Mouse (Mus musculus) brown adipose tissue, adult 24 weeks (tissue): ENCODE data around the gene Lce1c. TPM values are rescaled to one million over a fixed set of nuclear protein-coding genes. Genes with fewer than 3 reads are reported as not detected.

Experiments used
- polyA plus RNA-seq: library from polyadenylated mRNA; stranded (reverse); fragments of >200 nt; gene quantifications from 2 replicates; pipeline ENCODE4 v1.2.4, GENCODE M21; 2012; ENCODE audit not compliant: missing spikeins, insufficient read depth, insufficient read length

Gene Lce1c
- polyA plus RNA-seq, 1 experiment: not detected

Other genes starting within 250 kb of the Lce1c start
- 31.8 and 35.2 TPM in 2 replicates for gene Gm9774, start 249.8 kb upstream of the Lce1c start, polyA plus RNA-seq
- gene Sprr2k, start 246.7 kb upstream of the Lce1c start, polyA plus RNA-seq: not detected in 2 replicates
- gene Sprr1b, start 240.5 kb upstream of the Lce1c start, polyA plus RNA-seq: not detected in 2 replicates
- not detected in 2 replicates for gene Sprr3, start 220.5 kb upstream of the Lce1c start, polyA plus RNA-seq
- gene Sprr1a, start 193.4 kb upstream of the Lce1c start, polyA plus RNA-seq: not detected in 2 replicates
- gene Sprr4, start 178.8 kb upstream of the Lce1c start, polyA plus RNA-seq: not detected in 2 replicates
- not detected in 2 replicates for gene 2310046K23Rik, start 144.7 kb upstream of the Lce1c start, polyA plus RNA-seq
- not detected in 2 replicates for gene Ivl, start 105.5 kb upstream of the Lce1c start, polyA plus RNA-seq
- not detected in 2 replicates for gene Smcp, start 90.2 kb upstream of the Lce1c start, polyA plus RNA-seq
- not detected in 2 replicates for gene 2210017I01Rik, start 71.8 kb upstream of the Lce1c start, polyA plus RNA-seq
- not detected in 2 replicates for gene Lce6a, start 57.6 kb upstream of the Lce1c start, polyA plus RNA-seq
- gene Lce1a1, start 30.9 kb upstream of the Lce1c start, polyA plus RNA-seq: not detected in 2 replicates
- not detected in 2 replicates for gene Lce1b, start 22.3 kb upstream of the Lce1c start, polyA plus RNA-seq
- gene Lce1a2, start 8.9 kb upstream of the Lce1c start, polyA plus RNA-seq: not detected in 2 replicates
- gene Lce1d, start 8.0 kb downstream of the Lce1c start, polyA plus RNA-seq: not detected in 2 replicates
- not detected in 2 replicates for gene Lce1e, start 29.8 kb downstream of the Lce1c start, polyA plus RNA-seq
- gene Lce1f, start 41.1 kb downstream of the Lce1c start, polyA plus RNA-seq: not detected in 2 replicates
- gene Gm38119, start 59.8 kb downstream of the Lce1c start, polyA plus RNA-seq: not detected in 2 replicates
- not detected in 2 replicates for gene Lce1g, start 73.1 kb downstream of the Lce1c start, polyA plus RNA-seq
- gene Lce1h, start 85.8 kb downstream of the Lce1c start, polyA plus RNA-seq: not detected in 2 replicates
- gene Lce1i, start 99.7 kb downstream of the Lce1c start, polyA plus RNA-seq: not detected in 2 replicates
- gene Lce1j, start 111.3 kb downstream of the Lce1c start, polyA plus RNA-seq: not detected in 2 replicates
- not detected in 2 replicates for gene Lce1k, start 128.6 kb downstream of the Lce1c start, polyA plus RNA-seq
- gene Kprp, start 148.0 kb downstream of the Lce1c start, polyA plus RNA-seq: not detected in 2 replicates
- not detected in 2 replicates for gene Lce1l, start 172.0 kb downstream of the Lce1c start, polyA plus RNA-seq
- not detected in 2 replicates for gene 2310050C09Rik, start 191.0 kb downstream of the Lce1c start, polyA plus RNA-seq
- gene Lce3a, start 247.0 kb downstream of the Lce1c start, polyA plus RNA-seq: not detected in 2 replicates